Mouse (Mus musculus): ENCODE results near the gene Fam208a.
A peak's percentile ranks its signal among the peaks of the same experiment; 100 is the strongest.

The Fam208a gene

GRCm38 (mm10) chr14:27428573-27428972 is at the start of gene Fam208a:
Gene Fam208a (plus strand): TSS chr14:27428834.
- DNase-seq (ENCODE audit: low spot score) = peak; percentile 97

GRCm38 (mm10) chr14:27379404-27379803 is 49.2 kb upstream of the Fam208a start:
- no peak for DNase-seq (ENCODE audit: low spot score)

GRCm38 (mm10) chr14:27381459-27381858 is 47.2 kb upstream of the Fam208a start:
- DNase-seq (ENCODE audit: low spot score) = no peak

DNA sequence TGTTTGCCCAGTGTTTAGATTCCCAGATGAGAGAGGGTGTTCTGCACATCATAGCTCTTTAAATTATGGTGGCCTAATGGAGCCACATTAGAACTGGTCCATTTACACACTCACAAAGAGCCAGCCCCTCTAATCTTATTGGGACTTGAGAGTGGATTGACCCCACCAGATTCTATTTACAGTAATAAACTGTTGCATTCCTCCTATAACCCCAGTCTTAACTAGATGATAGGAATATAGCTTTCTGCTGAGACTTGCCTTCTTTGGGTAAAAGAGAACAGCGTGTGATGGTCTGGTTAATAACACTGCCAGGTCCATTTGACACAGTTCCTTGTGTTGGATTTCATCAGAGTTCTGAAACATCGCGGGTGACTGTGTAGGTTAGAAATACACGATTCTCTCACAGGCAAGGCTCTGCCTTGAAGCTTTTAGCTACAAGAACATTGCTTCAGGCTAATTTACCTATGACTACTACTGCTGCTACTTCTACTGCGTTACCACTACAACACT is 45.3 kb upstream of the Fam208a start:
- no peak for DNase-seq (ENCODE audit: low spot score)

- DNase-seq (ENCODE audit: low spot score) = no peak
These were observed 44.5 kb upstream of the Fam208a start for GRCm38 (mm10) chr14:27384143-27384542.

- DNase-seq (ENCODE audit: low spot score) = no peak
These were observed 40.0 kb upstream of the Fam208a start for GRCm38 (mm10) chr14:27388616-27389015.

- no peak for DNase-seq (ENCODE audit: low spot score)
These were observed 38.9 kb upstream of the Fam208a start for GRCm38 (mm10) chr14:27389722-27390121.

- no peak for DNase-seq (ENCODE audit: low spot score)
These were observed 38.0 kb upstream of the Fam208a start for GRCm38 (mm10) chr14:27390663-27391062.

GRCm38 (mm10) chr14:27391776-27392308 is 36.8 kb upstream of the Fam208a start:
- no peak for DNase-seq (ENCODE audit: low spot score)

GRCm38 (mm10) chr14:27392660-27393059 is 36.0 kb upstream of the Fam208a start:
- no peak for DNase-seq (ENCODE audit: low spot score)

GRCm38 (mm10) chr14:27393806-27394205 is 34.8 kb upstream of the Fam208a start:
- no peak for DNase-seq (ENCODE audit: low spot score)

- DNase-seq (ENCODE audit: low spot score) = no peak
These were observed 32.2 kb upstream of the Fam208a start for GRCm38 (mm10) chr14:27396424-27396823.

- no peak for DNase-seq (ENCODE audit: low spot score)
These were observed 31.1 kb upstream of the Fam208a start for GRCm38 (mm10) chr14:27397526-27397925.

GRCm38 (mm10) chr14:27400495-27400894 is 28.1 kb upstream of the Fam208a start:
- DNase-seq (ENCODE audit: low spot score) = no peak

DNA sequence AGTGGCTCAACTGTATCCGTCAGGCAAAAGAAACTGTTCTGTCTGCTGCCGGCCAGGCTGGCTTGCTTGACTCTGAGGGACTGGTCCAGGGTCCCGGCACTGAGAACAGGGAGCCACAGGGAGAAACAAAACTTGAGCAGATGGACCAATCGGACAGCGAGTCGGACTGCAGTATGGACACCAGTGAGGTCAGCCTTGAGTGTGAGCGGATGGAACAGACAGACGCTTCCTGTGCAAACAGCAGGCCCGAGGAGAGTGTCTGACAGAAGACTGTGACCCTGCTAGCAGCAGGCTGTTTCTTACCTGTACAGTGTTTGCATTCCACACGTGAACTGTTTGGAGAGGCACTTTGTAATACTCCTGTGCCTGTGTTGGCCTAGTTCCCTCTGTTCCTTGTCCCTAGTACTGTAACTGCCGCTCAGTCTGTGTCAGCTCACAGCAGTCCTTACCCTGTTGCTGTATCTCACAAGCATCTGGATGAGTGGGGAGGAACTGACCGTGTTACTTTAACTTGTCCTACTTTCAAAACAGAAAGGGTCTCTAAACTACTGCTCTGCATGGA is 26.8 kb upstream of the Fam208a start:
- no peak for DNase-seq (ENCODE audit: low spot score)

GRCm38 (mm10) chr14:27402332-27403250 is 26.0 kb upstream of the Fam208a start:
- DNase-seq (ENCODE audit: low spot score) = no peak

DNA sequence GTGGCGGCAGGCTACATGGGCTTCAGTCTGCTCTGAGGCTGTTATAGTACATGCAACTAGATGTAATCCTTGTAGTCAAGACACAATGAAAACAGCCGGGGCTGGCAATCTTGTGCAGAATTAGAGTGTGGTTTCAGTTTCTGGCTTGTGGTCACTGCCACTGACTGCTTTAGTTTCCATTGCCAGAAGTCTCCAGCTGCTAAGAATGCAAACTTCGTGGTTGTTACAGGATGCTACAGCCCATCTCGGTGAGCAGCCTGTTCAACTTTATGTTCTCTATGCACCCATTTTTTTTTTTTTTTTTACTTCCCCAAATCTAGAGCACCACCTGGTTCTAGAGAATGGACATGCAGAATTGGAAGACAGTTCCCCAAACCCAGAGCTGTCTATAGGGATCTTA is 23.2 kb upstream of the Fam208a start:
- DNase-seq (ENCODE audit: low spot score) = no peak

DNA sequence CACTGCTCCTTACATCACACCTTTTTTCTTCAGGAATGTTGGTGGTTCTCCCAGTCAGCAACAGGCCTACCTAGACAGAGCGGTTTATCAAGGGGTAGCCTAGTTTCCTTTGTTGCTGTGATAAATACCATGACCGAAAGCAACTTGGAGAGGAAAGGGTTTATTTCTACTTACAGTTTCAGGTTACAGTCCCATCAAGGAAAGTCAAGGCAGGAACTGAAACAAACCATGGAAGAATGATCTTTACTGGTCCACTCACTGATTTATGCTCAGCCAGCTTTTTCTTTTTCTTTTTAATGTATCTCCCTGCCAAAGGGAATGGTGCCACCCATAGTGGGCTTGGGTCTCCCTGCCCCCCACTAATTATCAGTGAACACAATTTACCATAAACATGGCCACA is 22.7 kb upstream of the Fam208a start:
- no peak for DNase-seq (ENCODE audit: low spot score)

- no peak for DNase-seq (ENCODE audit: low spot score)
These were observed 20.4 kb upstream of the Fam208a start for GRCm38 (mm10) chr14:27408240-27408639.

GRCm38 (mm10) chr14:27409662-27410061 is 19.0 kb upstream of the Fam208a start:
- DNase-seq (ENCODE audit: low spot score) = no peak

DNA sequence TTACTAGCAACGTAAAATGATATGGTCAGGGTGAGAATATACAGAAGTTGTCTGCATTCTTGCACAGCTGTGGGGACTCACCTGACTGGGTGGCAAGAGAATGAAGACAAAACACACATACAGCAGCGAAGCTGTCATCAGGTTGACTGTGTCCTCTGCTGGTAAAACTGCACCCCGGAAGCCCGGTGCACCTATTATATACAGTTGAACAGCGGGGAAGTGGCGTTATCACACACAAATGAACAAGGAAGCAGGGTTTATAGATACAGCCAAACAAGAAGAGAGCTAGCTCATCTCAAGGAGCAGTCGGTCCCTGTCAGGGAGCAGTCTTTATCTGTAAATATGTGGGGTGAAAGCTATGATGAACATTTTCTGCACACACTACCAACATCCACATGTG is 17.1 kb upstream of the Fam208a start:
- no peak for DNase-seq (ENCODE audit: low spot score)

DNA sequence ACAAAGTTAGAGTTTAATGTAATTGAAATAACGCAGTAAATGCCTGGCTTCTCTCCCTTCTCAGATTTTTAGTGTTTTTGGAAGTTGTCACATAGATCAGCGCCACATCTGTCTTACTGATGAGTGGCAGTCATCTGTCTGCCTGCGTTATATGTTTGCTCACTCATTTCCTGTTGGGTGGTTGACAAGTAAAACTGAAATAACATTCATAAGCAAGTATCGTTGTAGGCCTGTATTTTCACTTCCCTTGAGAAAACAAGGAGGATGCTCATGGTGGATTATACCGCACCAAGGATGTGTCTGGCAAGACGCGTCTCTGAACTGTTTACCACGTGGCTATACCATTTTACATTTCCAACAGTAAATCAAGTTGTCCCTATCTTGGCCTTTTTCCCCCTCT is 15.9 kb upstream of the Fam208a start:
- no peak for DNase-seq (ENCODE audit: low spot score)

DNA sequence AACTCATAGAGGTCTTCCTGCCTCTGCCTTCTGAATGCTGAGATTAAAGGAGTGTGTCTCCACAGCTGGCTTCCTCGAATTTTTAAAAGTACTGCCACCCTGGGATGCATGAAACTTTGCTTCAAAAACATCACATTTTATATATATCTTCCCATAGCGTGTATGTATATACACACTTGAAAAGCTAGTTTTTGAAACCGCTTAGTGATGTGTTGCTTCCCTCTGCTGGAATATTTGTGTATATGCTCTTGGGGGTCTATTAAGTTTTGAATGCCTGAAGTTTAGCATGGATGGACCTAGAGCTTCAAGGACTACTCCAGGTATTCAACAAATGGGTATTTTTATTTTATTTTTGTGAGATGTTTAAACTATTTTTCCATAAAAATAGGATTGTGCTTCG is 14.7 kb upstream of the Fam208a start:
- no peak for DNase-seq (ENCODE audit: low spot score)

Measured in testis, postnatal 14 days (tissue).